ENCODE assay signal across 8 mouse cellular contexts in the genomic region with DNA sequence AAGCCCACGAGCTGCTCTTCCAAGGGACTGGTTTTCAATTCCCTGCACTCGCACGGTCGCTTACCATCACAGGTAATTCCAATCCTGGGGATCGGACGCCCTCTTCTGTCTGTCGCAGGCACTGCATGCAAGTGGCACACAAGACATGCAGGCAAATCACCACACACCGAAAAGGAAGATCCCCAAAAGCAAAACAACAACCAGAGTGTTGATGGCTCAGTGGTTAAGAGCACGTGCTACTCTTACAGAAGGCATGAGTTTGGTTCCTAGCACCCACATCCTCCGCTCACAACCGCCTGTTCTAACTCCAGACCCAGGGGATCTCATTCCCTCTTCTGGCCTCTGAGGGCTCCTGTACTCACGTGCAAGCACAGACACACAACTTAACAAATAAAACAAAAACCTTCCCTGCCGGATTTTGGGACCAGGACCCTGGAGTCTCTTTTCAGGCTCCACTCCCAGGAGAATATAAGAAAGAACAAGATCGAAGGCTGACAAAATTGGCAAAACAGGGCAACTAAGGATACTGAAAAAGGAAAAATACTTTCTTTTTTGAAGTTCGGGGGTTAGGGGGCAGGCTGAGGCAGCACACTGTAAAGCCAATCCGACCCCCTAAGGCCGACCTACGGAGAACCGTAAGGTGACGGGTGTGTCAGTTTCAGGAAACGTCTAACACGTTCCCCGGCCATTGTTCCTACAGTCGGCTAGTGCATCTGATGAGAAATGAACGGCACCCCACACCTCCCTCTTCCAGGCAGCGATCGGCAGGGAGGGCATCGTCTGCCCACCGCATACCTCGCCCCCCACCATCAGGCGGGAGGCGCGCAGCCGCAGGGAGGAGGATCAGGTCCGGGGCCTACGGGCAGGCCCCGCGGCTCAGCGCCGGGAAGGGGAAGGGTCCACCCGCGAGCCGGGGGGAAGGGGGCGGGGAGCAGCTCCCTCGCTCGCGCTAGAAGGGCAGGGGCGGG. TPM values are rescaled to one million over a fixed set of nuclear protein-coding genes. Genes with fewer than 3 reads are reported as not detected.
DNase-seq lines count a peak whose midpoint lies in the region; ATAC-seq lines count a peak whose summit lies in the region.

No protein-coding gene starts in this region.

- peak overlapping the region; percentile 97 for H3K9ac ChIP-seq in forebrain, embryonic 14.5 days (ENCODE audit: low read length)

- H3K4me2 ChIP-seq in forebrain, embryonic 14.5 days (ENCODE audit: low read length), result peak overlapping the region; percentile 86

- peak overlapping the region; percentile 90 for H3K27ac ChIP-seq in forebrain, embryonic 14.5 days (ENCODE audit: low read depth, low read length)
- H3K27ac ChIP-seq in hindbrain, embryonic 10.5 days, result peak overlapping the region; percentile 97

- 3% methylated on average over 39 of the region's 48 CpGs for WGBS in forebrain, embryonic 14.5 days
- WGBS in hindbrain, embryonic 10.5 days, result 3% methylated on average over 48 of the region's 48 CpGs

- H3K4me1 ChIP-seq in forebrain, embryonic 14.5 days (ENCODE audit: control insufficient read depth, insufficient read depth, low read length), result peaks cover 25% of the 10 kb centered on the region
- H3K4me1 ChIP-seq in hindbrain, embryonic 10.5 days (replicated peaks), result peaks cover 41% of the 10 kb centered on the region

- H3K9me3 ChIP-seq in forebrain, embryonic 14.5 days (replicated peaks; ENCODE audit: control insufficient read depth, low read length), result no peaks in the 10 kb centered on the region
- no peaks in the 10 kb centered on the region for H3K9me3 ChIP-seq in hindbrain, embryonic 10.5 days

- H3K4me3 ChIP-seq in forebrain, embryonic 14.5 days (ENCODE audit: low read depth, low read length), result peak overlapping the region; percentile 82
- peak overlapping the region; percentile 99 for H3K4me3 ChIP-seq in hindbrain, embryonic 10.5 days

- ATAC-seq in forebrain, embryonic 14.5 days, result peak; percentile 76

- no peaks in the 10 kb centered on the region for H3K27me3 ChIP-seq in forebrain, embryonic 14.5 days (replicated peaks; ENCODE audit: control insufficient read depth, insufficient read depth, low read length)
- H3K27me3 ChIP-seq in hindbrain, embryonic 10.5 days (ENCODE audit: insufficient read depth, poor library complexity, severe bottlenecking), result no peaks in the 10 kb centered on the region

- peaks cover 37% of the 10 kb centered on the region for H3K36me3 ChIP-seq in forebrain, embryonic 14.5 days (ENCODE audit: control insufficient read depth, insufficient read depth, low read length)
- H3K36me3 ChIP-seq in hindbrain, embryonic 10.5 days, result peaks cover 48% of the 10 kb centered on the region

- DNase-seq in gastrocnemius, adult 18-20 months (ENCODE audit: low spot score), result peak; percentile 28
- no peak for DNase-seq in gastrocnemius, postnatal 25 days
- DNase-seq in cerebellum, adult 11-12 months, result peak; percentile 45
- DNase-seq in forebrain, embryonic 14.5 days (ENCODE audit: low spot score), result peak; percentile 45
- peak; percentile 79 for DNase-seq in hindbrain, embryonic 10.5 days (ENCODE audit: low spot score)
- DNase-seq in layer of hippocampus, postnatal 14 days (ENCODE audit: low spot score in 2 of 2), result peak; percentile 18 to 36
- DNase-seq in lung, postnatal 4 days, result peak; percentile 45 to 67
- DNase-seq in right cerebral cortex, postnatal 4 days, result peak; percentile 54

RNA-seq across cellular contexts. Expression of a gene that starts 0.7 kb away (rescaled TPM):
- total RNA-seq in gastrocnemius, adult 18-20 months (2021), result 1 to 10 TPM; 6.9 to 8.3 TPM
- total RNA-seq in gastrocnemius, postnatal 25 days (2021), result 1 to 10 TPM; 7.6 to 8.5 TPM
- polyA plus RNA-seq in forebrain, embryonic 14.5 days (2014; fragmentation: Nextera tagmentation; extraction: Ambion mirVana), result 22.4 and 28.4 TPM in 2 replicates
- polyA plus RNA-seq in hindbrain, embryonic 10.5 days (2016; fragmentation: Nextera tagmentation; extraction: Ambion mirVana), result 24.4 and 26.0 TPM in 2 replicates
- total RNA-seq in layer of hippocampus, postnatal 14 days (2021), result 10 to 100 TPM; 41.2 to 42.7 TPM

RNA-seq across cellular contexts. Expression of a gene that starts 1.1 kb away (rescaled TPM):
- 10 to 100 TPM; 14.7 to 18.2 TPM for total RNA-seq in gastrocnemius, adult 18-20 months (2021)
- 10 to 100 TPM; 15.3 to 20.4 TPM for total RNA-seq in gastrocnemius, postnatal 25 days (2021)
- polyA plus RNA-seq in forebrain, embryonic 14.5 days (2014; fragmentation: Nextera tagmentation; extraction: Ambion mirVana), result 254 and 324 TPM in 2 replicates
- polyA plus RNA-seq in hindbrain, embryonic 10.5 days (2016; fragmentation: Nextera tagmentation; extraction: Ambion mirVana), result 467 and 523 TPM in 2 replicates
- 10 to 100 TPM; 56.8 to 57.5 TPM for total RNA-seq in layer of hippocampus, postnatal 14 days (2021)

RNA-seq across cellular contexts. Expression of a gene that starts 49.4 kb away (rescaled TPM):
- total RNA-seq in gastrocnemius, adult 18-20 months (2021), result under 1 TPM; 0.46 to 0.66 TPM
- total RNA-seq in gastrocnemius, postnatal 25 days (2021), result not detected
- polyA plus RNA-seq in forebrain, embryonic 14.5 days (2014; fragmentation: Nextera tagmentation; extraction: Ambion mirVana), result 0.15 and 0.38 TPM in 2 replicates
- polyA plus RNA-seq in hindbrain, embryonic 10.5 days (2016; fragmentation: Nextera tagmentation; extraction: Ambion mirVana), result 0.80 and 1.5 TPM in 2 replicates
- 1 to 10 TPM; 4.8 to 9.1 TPM for total RNA-seq in layer of hippocampus, postnatal 14 days (2021)

Comparison
In these comparisons a context has a peak if more than half of its experiments do, and no peak if none do; other contexts are left out.
1. RNA of a gene that starts 0.7 kb away (total RNA-seq): 41.2 to 42.7 TPM in layer of hippocampus, postnatal 14 days; 7.6 to 8.5 TPM in gastrocnemius, postnatal 25 days and 6.9 to 8.3 TPM in gastrocnemius, adult 18-20 months; every median in the first group is over 4 times any median in the second.